Mouse (Mus musculus) MEL (cell line): Measurements from ENCODE around the gene Atxn7. TPM values are rescaled to one million over a fixed set of nuclear protein-coding genes. Genes with fewer than 3 reads are reported as not detected.

Experiments used
- DNase-seq: peaks from one replicate; pipeline ENCODE4 v3.0.0; 2011; ENCODE audit warnings: low read depth, low spot score
- H3K27ac ChIP-seq: 2 replicates; pipeline ENCODE4 v1.5.1; 2012; ENCODE audit warnings: low read depth, mild to moderate bottlenecking, control low read depth, low read length, moderate library complexity; ENCODE audit not compliant: control insufficient read depth
- H3K27me3 ChIP-seq, 2 experiments: fragments of 150-350 bp in 1 of 2; sonication (generic) in 1 of 2; 2 replicates each; pipeline ENCODE4 v1.6.1; 2012; ENCODE audit warnings: low read length in 2 of 2, mild to moderate bottlenecking in 2 of 2, improper control_type of control experiment in 1 of 2, moderate library complexity in 1 of 2; ENCODE audit not compliant: insufficient read depth in 2 of 2, control insufficient read depth in 1 of 2
- H3K36me3 ChIP-seq, 2 experiments: 2 replicates each; pipeline ENCODE4 v1.6.1; 2012 to 2014; ENCODE audit warnings: low read length in 2 of 2, improper control_type of control experiment in 1 of 2, inconsistent platforms in 1 of 2, mild to moderate bottlenecking in 1 of 2; ENCODE audit not compliant: insufficient read depth in 2 of 2, control insufficient read depth in 1 of 2
- H3K4me1 ChIP-seq, 2 experiments: fragments of 150-350 bp in 1 of 2; sonication (generic) in 1 of 2; 2 replicates each; pipeline ENCODE4 v1.6.1; 2012; ENCODE audit warnings: low read length in 2 of 2, improper control_type of control experiment in 1 of 2, mild to moderate bottlenecking in 1 of 2; ENCODE audit not compliant: insufficient read depth in 2 of 2, control insufficient read depth in 1 of 2
- H3K4me3 ChIP-seq, 2 experiments: fragments of 150-350 bp in 1 of 2; sonication (generic) in 1 of 2; 2 replicates each; pipeline ENCODE4 v1.5.1; 2012; ENCODE audit warnings: low read depth in 2 of 2, low read length in 2 of 2, mild to moderate bottlenecking in 2 of 2, moderate library complexity in 2 of 2, control low read depth in 1 of 2, improper control_type of control experiment in 1 of 2; ENCODE audit not compliant: control insufficient read depth in 1 of 2, insufficient read depth in 1 of 2
- H3K79me2 ChIP-seq: 2 replicates; pipeline ENCODE4 v1.6.1; 2012; ENCODE audit warnings: mild to moderate bottlenecking, low read length, moderate library complexity; ENCODE audit not compliant: control insufficient read depth, poor library complexity, insufficient read depth
- H3K9ac ChIP-seq: 2 replicates; pipeline ENCODE4 v1.6.1; 2012; ENCODE audit warnings: low read depth, mild to moderate bottlenecking, control low read depth, low read length, moderate library complexity; ENCODE audit not compliant: control insufficient read depth, poor library complexity, severe bottlenecking
- H3K9me3 ChIP-seq: fragments of 150-350 bp; sonication (generic); replicated peaks from 2 replicates; pipeline ENCODE4 v1.6.1; 2012; ENCODE audit warnings: mild to moderate bottlenecking, low read length, improper control_type of control experiment, moderate library complexity; ENCODE audit not compliant: insufficient read depth
- BHLHE40 ChIP-seq: IDR thresholded peaks from 2 replicates; pipeline ENCODE4 v1.6.1; 2012; ENCODE audit warnings: low read depth, mild to moderate bottlenecking, inconsistent platforms, low read length, improper control_type of control experiment, borderline replicate concordance
- CHD1 ChIP-seq: IDR thresholded peaks from 2 replicates; pipeline ENCODE4 v1.6.1; 2012; ENCODE audit warnings: low read depth, mild to moderate bottlenecking, inconsistent platforms, low read length, improper control_type of control experiment
- ETS1 ChIP-seq: IDR thresholded peaks from 2 replicates; pipeline ENCODE4 v1.6.1; 2012; ENCODE audit warnings: low read depth, mild to moderate bottlenecking, inconsistent platforms, low read length, improper control_type of control experiment, moderate library complexity
- GATA1 ChIP-seq: IDR thresholded peaks from 2 replicates; pipeline ENCODE4 v1.6.1; 2011; ENCODE audit warnings: low read depth, low read length, improper control_type of control experiment
- HCFC1 ChIP-seq: IDR thresholded peaks from 2 replicates; pipeline ENCODE4 v1.6.1; 2012; ENCODE audit warnings: low read depth, mild to moderate bottlenecking, inconsistent platforms, low read length, improper control_type of control experiment, moderate library complexity
- KAT2A ChIP-seq: conservative IDR thresholded peaks from 2 replicates; pipeline ENCODE4 v1.6.1; 2012; ENCODE audit warnings: low read depth, low read length, improper control_type of control experiment, inconsistent platforms
- MAFK ChIP-seq: IDR thresholded peaks from 2 replicates; pipeline ENCODE4 v1.6.1; 2011; ENCODE audit warnings: low read depth, mild to moderate bottlenecking, low read length, improper control_type of control experiment, borderline replicate concordance
- MAX ChIP-seq: IDR thresholded peaks from 2 replicates; pipeline ENCODE4 v1.6.1; 2011; ENCODE audit warnings: low read length, improper control_type of control experiment
- MXI1 ChIP-seq: IDR thresholded peaks from 2 replicates; pipeline ENCODE4 v1.6.1; 2011; ENCODE audit warnings: mild to moderate bottlenecking, low read depth, low read length, improper control_type of control experiment
- NELFE ChIP-seq: IDR thresholded peaks from 2 replicates; pipeline ENCODE4 v1.6.1; 2011; ENCODE audit warnings: low read depth, low read length, improper control_type of control experiment
- NRF1 ChIP-seq: IDR thresholded peaks from 2 replicates; pipeline ENCODE4 v1.6.1; 2014; ENCODE audit warnings: low read depth, mild to moderate bottlenecking, inconsistent platforms, low read length, improper control_type of control experiment, moderate library complexity; ENCODE audit not compliant: poor library complexity, insufficient read depth, severe bottlenecking
- POLR2AphosphoS5 ChIP-seq: IDR thresholded peaks from 2 replicates; pipeline ENCODE4 v1.6.1; 2012; ENCODE audit warnings: low read depth, borderline replicate concordance, mild to moderate bottlenecking, inconsistent platforms, low read length, moderate library complexity, mixed read lengths
- SIN3A ChIP-seq: IDR thresholded peaks from 2 replicates; pipeline ENCODE4 v1.6.1; 2012; ENCODE audit warnings: low read length, improper control_type of control experiment, inconsistent platforms
- TBP ChIP-seq: IDR thresholded peaks from 2 replicates; pipeline ENCODE4 v1.8.0; 2011; ENCODE audit warnings: low read depth, low read length, improper control_type of control experiment
- UBTF ChIP-seq: IDR thresholded peaks from 2 replicates; pipeline ENCODE4 v1.6.1; 2012; ENCODE audit warnings: low read depth, mild to moderate bottlenecking, inconsistent platforms, low read length, improper control_type of control experiment, moderate library complexity, borderline replicate concordance; ENCODE audit not compliant: insufficient read depth
- USF1 ChIP-seq: IDR thresholded peaks from 2 replicates; pipeline ENCODE4 v1.6.1; 2014; ENCODE audit warnings: low read depth, mild to moderate bottlenecking, inconsistent platforms, low read length, improper control_type of control experiment, moderate library complexity
- ZKSCAN1 ChIP-seq: IDR thresholded peaks from 2 replicates; pipeline ENCODE4 v1.6.1; 2012; ENCODE audit warnings: low read depth, mild to moderate bottlenecking, inconsistent platforms, low read length, improper control_type of control experiment, moderate library complexity
- polyA plus RNA-seq, 2 experiments: library from polyadenylated mRNA; stranded (reverse) in 1 of 2; unstranded in 1 of 2; fragments of >175 nt in 1 of 2; fragments of >200 nt in 1 of 2; gene quantifications; 2 replicates each; pipeline versions ENCODE4 v1.2.1 to v1.2.4; 2012; ENCODE audit warnings: low replicate concordance in 2 of 2, low read depth in 1 of 2; ENCODE audit not compliant: insufficient read length in 2 of 2, insufficient read depth in 1 of 2, missing spikeins in 1 of 2
- total RNA-seq: library from RNA; depleted of rRNA; stranded (reverse); fragments of 300-350 nt; gene quantifications from 2 replicates; pipeline ENCODE4 v1.2.3, GENCODE M21; 2012

Atxn7 gene
- total and polyA plus RNA-seq, 3 experiments: 2.3 to 7.7 TPM; not detected in 1

DNA sequence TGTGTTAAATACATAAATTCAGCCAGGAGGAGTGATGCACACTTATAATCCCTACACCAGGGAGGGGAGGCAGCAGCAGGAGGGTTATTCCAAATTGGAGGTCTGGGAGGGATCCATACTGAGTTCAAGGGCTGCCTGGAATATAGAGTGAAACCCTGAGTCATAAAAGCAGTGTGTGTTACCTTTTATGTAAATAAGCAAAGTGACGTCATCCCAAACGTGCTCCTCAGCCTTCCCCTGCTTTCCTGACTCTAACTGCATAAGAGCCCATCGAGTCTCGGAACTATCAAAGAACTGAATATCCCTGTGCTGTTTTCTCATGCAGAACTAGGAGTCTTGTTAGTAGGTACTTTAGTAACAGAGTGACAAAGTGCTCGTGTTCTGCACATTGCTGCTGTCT is 102.1 kb downstream of the Atxn7 start:
- Histone ChIP-seq H3K79me2 (no peaks in the 10 kb centered on the region), H3K9ac (no peak overlapping the region), H3K4me1 (peaks cover 2 to 8% of the 10 kb centered on the region in 2 experiments; a peak in 3 of 4 replicates), H3K27me3 (no peaks in the 10 kb centered on the region), H3K27ac (no peak overlapping the region), H3K4me3 (no peak overlapping the region), H3K36me3 (peaks cover 0 to 7% of the 10 kb centered on the region in 2 experiments; a peak in 3 of 4 replicates), H3K9me3 (no peaks in the 10 kb centered on the region)
- no peak for DNase-seq
- TF ChIP-seq HCFC1: no peak
- TF ChIP-seq KAT2A: no peak
- TF ChIP-seq GATA1: no peak
- no peak for TF ChIP-seq MAX
- no peak for TF ChIP-seq SIN3A
- no peak for TF ChIP-seq POLR2AphosphoS5
- no peak for TF ChIP-seq UBTF
- TF ChIP-seq MAFK: no peak
- no peak for TF ChIP-seq MXI1
- no peak for TF ChIP-seq TBP
- no peak for TF ChIP-seq NRF1
- TF ChIP-seq CHD1: no peak
- TF ChIP-seq NELFE: no peak
- no peak for TF ChIP-seq USF1
- TF ChIP-seq BHLHE40: no peak
- TF ChIP-seq ETS1: no peak

DNA sequence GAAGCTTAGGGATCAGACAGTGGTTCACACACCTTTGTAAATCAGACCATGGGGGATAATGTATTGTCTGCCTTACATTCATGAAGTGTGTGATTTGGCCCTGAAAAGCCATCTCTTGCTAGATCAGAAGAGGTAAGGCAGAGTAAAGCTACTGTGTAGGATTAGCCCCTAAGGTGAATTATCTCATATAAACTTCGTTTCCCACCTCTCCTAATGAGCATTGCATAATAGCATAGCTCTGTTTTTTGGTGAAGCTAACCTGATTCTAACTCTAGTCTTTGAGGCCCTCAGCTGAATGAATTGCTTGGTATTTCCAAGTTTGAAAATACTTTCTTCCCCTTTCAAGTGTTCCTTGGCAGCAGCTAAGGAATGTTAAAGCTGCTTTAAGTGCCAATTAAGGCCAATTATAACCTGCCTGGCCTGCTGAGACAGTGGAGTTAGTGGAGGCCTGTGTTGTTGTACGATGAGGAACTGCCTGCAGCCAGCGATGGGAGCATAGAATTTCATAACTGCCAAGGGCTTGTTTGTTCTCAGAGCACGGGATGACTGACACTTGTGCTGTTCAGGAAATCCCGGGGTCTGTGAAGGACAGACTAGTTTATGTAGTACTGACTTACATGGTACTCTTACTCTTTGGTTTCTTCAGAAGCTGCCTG is 103.4 kb downstream of the Atxn7 start:
- Histone ChIP-seq H3K27me3 (no peaks in the 10 kb centered on the region), H3K27ac (no peak overlapping the region), H3K4me1 (peaks cover 2 to 11% of the 10 kb centered on the region in 2 experiments; a peak in 3 of 4 replicates), H3K9ac (no peak overlapping the region), H3K4me3 (no peak overlapping the region), H3K36me3 (peaks cover 0 to 12% of the 10 kb centered on the region in 2 experiments; a peak in 2 of 4 replicates), H3K79me2 (no peaks in the 10 kb centered on the region), H3K9me3 (no peaks in the 10 kb centered on the region)
- DNase-seq: no peak
- no peak for TF ChIP-seq ETS1
- no peak for TF ChIP-seq ZKSCAN1
